Mouse (Mus musculus) kidney, adult 2 months (tissue): ENCODE measurements around the gene Uvrag. TPM values are rescaled to one million over a fixed set of nuclear protein-coding genes. Genes with fewer than 3 reads are reported as not detected.

Experiments used
- DNase-seq: peaks from one replicate; pipeline ENCODE4 v3.0.0; 2021
- H3K27ac ChIP-seq: fragments of 200-500 bp; 2 replicates; pipeline ENCODE4 v1.5.1; 2012; ENCODE audit warnings: low read depth, low read length, control low read depth, inconsistent platforms; ENCODE audit not compliant: insufficient read depth
- H3K27me3 ChIP-seq: fragments of 200-500 bp; replicated peaks from 2 replicates; pipeline ENCODE4 v1.6.1; 2012; ENCODE audit warnings: mild to moderate bottlenecking, moderate library complexity, low read length, inconsistent platforms; ENCODE audit not compliant: control insufficient read depth, insufficient read depth
- H3K36me3 ChIP-seq: fragments of 200-500 bp; 2 replicates; pipeline ENCODE4 v1.6.1; 2012; ENCODE audit warnings: mild to moderate bottlenecking, moderate library complexity, low read length, inconsistent platforms; ENCODE audit not compliant: control insufficient read depth, insufficient read depth
- H3K4me1 ChIP-seq: fragments of 200-500 bp; 2 replicates; pipeline ENCODE4 v1.6.1; 2011; ENCODE audit warnings: low read length; ENCODE audit not compliant: control insufficient read depth, insufficient read depth
- H3K4me3 ChIP-seq: fragments of 200-500 bp; 2 replicates; pipeline ENCODE4 v1.5.1; 2011; ENCODE audit warnings: mild to moderate bottlenecking, low read depth, low read length, control low read depth; ENCODE audit not compliant: insufficient read depth
- CTCF ChIP-seq: fragments of 200-500 bp; conservative IDR thresholded peaks from 2 replicates; pipeline ENCODE4 v1.5.1; 2011; ENCODE audit warnings: low read depth, mild to moderate bottlenecking, control low read depth, low read length, moderate library complexity, mixed read lengths; ENCODE audit not compliant: insufficient read depth, insufficient read length
- POLR2A ChIP-seq: fragments of 200-500 bp; IDR thresholded peaks from one replicate; pipeline ENCODE4 v1.6.1; 2011; ENCODE audit warnings: low read depth, low read length, control low read depth
- WGBS: fragments of 180-500 bp; shearing (Covaris S2); methylation state at CpG from one replicate; pipeline ENCODE4 v1.1.7; 2018; 5-methylcytosine and 5-hydroxymethylcytosine counted together
- polyA plus RNA-seq: library from polyadenylated mRNA; depleted of rRNA; stranded (reverse); fragments of >200 nt; gene quantifications from 2 replicates; pipeline ENCODE4 v1.2.3, GENCODE M21; 2012

Uvrag gene
- polyA plus RNA-seq, 1 experiment, result 8.0 TPM

DNA sequence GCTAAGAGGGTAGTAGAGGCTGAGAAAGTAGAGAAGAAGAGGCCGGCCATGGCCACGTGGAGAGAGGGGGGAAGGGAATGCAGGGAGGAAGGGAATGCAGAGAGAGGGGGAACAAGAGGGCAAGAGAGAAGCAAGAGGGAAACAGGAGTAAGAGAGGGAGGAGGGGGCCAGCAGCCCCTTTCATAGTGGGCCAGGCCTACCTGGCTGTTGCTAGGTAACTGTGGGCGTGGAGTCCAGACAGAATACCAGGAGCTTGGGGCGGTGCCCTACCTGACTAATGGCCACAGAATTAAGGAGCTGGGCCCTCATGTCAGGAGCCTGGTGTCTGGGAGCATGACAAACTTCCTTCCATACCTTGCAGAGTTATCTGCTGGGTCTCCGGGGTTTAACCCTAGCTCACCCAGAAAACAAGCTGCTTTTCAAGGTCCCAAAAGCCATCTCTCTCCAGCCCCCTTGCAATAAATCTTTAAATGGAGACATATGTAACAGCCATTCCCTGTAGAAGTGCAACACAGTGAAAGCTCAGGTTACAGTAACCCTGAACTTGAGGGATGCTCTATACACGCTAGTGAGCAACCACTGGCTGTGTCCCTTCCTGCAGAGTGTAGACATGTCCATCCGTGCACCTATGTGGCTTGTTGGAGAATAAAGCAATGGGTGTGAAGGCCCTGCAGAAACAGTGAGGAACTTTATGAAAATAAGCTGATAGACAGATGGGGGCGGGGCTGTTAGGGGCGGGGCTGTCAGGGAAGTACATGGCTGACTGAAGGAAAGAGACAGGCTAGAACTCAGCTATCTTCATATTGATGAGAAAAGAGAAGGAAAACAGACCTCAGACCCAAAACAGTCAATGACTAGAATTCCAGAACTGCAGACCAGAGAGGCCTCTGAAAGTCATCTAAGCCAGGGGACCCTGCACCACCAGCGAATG is 12.7 kb downstream of the Uvrag start:
- TF ChIP-seq POLR2A, result no peak
- no peak for TF ChIP-seq CTCF
- WGBS, result 58% methylated on average over 10 of the region's 10 CpGs
- DNase-seq, result no peak
- Histone ChIP-seq H3K27ac (no peak overlapping the region), H3K4me3 (no peak overlapping the region), H3K4me1 (peaks cover 24% of the 10 kb centered on the region), H3K27me3 (no peaks in the 10 kb centered on the region), H3K36me3 (no peaks in the 10 kb centered on the region)

DNA sequence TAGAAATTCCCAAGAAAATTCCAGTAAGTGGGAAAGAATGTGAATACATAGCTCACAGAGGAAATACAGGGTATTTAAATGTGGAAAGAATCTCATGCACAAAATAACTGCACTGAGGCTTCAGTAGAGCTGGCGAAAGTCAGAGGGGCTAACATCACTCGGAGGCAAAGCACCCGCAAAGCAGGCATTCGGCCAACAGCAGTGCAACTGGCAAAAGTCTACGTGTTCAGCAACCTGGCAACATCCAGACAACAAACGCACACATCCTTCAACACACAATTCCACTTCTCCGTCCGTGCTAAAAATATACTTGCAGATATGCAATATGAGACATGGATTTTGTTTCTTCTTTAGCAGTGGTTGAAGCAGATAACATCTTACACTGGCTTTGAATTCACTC is 14.9 kb downstream of the Uvrag start:
- TF ChIP-seq POLR2A (no peak), CTCF (no peak)
- H3K27me3 ChIP-seq, result no peaks in the 10 kb centered on the region
- H3K27ac ChIP-seq, result no peak overlapping the region
- H3K4me3 ChIP-seq, result no peak overlapping the region
- H3K36me3 ChIP-seq, result no peaks in the 10 kb centered on the region
- 35% methylated on average over 8 of the region's 8 CpGs for WGBS
- DNase-seq, result no peak
- H3K4me1 ChIP-seq, result peaks cover 24% of the 10 kb centered on the region

DNA sequence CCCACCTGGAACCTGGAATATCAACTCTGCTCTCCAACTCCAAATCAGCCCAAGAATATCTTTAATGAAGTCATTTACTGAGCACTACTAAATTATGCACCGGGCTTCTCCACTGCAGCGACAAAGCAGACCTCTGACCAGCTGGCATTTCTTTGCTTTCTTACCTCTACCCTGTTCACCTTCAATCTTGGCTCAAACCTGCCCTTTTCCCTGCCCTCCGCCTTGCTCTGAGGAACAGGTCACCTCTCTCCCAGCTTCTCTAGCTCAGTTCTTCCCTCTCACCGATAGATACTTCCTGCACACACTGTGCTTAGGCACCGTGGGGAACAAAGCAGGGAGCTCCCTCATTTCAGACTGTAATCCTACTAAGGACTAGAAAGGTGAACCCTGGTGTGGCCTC is 18.3 kb downstream of the Uvrag start:
- 0 out of 2 replicates have a peak overlapping the region, but pooled peaks have one; percentile 5 for H3K27ac ChIP-seq
- no peaks in the 10 kb centered on the region for H3K27me3 ChIP-seq
- 41% methylated on average over 5 of the region's 5 CpGs for WGBS
- H3K4me3 ChIP-seq, result no peak overlapping the region
- no peaks in the 10 kb centered on the region for H3K36me3 ChIP-seq
- DNase-seq, result peak; percentile 59
- H3K4me1 ChIP-seq, result peaks cover 18% of the 10 kb centered on the region
- no peak for TF ChIP-seq POLR2A
- no peak for TF ChIP-seq CTCF

DNA sequence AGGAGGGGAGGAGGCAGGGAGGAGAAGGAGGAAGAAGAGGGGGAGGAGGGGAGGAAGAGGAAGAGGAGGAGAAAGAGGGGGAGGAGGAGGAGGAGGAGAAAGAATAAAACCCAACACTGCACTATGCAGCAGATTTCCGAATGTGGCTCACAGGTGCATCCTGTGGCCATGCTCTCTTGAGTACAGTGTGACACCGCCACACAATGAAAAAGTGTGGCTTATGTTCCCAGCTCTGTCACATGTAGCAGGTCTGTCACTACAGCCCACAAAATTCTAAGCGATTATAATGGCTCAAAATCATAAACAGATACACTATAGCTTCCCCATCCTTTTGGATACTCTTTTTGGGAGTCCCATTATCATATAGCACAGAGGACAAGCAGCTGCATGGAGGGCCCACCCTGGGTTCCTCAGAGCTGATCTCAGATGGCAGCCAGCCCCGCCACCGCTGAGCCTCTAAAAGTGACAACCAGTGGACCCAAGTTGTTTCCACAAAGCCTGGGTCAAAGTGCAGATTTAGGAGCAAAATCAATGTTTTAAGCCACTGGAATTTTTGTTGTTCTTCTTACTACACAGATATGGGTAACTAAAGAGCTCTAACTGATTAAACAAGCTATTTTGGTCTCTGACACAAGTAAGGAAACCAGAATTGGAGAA is 19.9 kb downstream of the Uvrag start:
- Histone ChIP-seq H3K27me3 (no peaks in the 10 kb centered on the region), H3K4me1 (peaks cover 11% of the 10 kb centered on the region), H3K4me3 (no peak overlapping the region), H3K36me3 (no peaks in the 10 kb centered on the region), H3K27ac (no peak overlapping the region)
- WGBS, result 69% methylated on average over 5 of the region's 5 CpGs
- TF ChIP-seq CTCF (no peak), POLR2A (no peak)
- DNase-seq, result no peak

DNA sequence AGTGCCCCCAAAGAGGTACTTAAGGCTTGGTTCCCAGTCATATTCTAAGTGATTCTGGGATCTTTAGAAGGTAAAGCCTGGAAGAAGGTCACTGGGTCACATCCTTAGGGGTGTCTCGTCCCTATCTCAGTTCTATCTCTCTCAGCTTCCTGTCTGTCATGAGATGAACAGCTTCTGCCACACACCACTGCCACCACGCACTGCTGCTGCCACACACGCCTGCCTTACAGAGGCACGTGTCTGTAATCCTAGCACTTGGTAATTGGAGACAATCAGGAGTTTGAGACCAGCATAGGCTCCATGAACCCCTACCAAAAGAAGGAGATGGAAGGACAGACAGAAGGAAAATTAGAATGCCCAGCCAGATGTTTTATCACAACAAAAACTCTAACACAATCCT is 20.9 kb downstream of the Uvrag start:
- Histone ChIP-seq H3K27me3 (no peaks in the 10 kb centered on the region), H3K4me1 (peaks cover 10% of the 10 kb centered on the region), H3K4me3 (no peak overlapping the region), H3K36me3 (no peaks in the 10 kb centered on the region), H3K27ac (no peak overlapping the region)
- TF ChIP-seq CTCF (no peak), POLR2A (no peak)
- 62% methylated on average over 4 of the region's 4 CpGs for WGBS
- no peak for DNase-seq

DNA sequence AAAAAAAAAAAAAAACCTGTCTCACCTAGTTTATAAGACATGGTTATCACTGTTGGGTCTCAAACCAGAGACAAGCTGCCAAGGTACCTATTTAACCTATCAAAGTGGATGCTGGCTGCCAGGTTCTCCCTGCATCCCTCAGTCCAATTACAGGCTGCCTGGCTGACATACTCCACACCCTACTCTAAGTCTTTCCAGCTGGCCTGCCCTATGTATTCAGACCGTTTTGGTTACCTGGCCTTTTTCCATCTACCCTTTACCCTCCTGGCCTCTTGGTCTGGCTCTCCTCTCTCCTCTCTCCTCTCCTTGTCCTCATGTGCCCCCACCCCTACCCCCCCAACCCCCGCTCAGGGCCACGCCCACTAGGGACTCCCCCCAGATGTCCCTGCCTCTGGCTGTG is 24.2 kb downstream of the Uvrag start:
- DNase-seq, result peak; percentile 46
- Histone ChIP-seq H3K27me3 (no peaks in the 10 kb centered on the region), H3K27ac (no peak overlapping the region), H3K36me3 (no peaks in the 10 kb centered on the region), H3K4me3 (no peak overlapping the region), H3K4me1 (peaks cover 13% of the 10 kb centered on the region)
- 64% methylated on average over 3 of the region's 3 CpGs for WGBS
- TF ChIP-seq POLR2A, result no peak
- TF ChIP-seq CTCF, result no peak

DNA sequence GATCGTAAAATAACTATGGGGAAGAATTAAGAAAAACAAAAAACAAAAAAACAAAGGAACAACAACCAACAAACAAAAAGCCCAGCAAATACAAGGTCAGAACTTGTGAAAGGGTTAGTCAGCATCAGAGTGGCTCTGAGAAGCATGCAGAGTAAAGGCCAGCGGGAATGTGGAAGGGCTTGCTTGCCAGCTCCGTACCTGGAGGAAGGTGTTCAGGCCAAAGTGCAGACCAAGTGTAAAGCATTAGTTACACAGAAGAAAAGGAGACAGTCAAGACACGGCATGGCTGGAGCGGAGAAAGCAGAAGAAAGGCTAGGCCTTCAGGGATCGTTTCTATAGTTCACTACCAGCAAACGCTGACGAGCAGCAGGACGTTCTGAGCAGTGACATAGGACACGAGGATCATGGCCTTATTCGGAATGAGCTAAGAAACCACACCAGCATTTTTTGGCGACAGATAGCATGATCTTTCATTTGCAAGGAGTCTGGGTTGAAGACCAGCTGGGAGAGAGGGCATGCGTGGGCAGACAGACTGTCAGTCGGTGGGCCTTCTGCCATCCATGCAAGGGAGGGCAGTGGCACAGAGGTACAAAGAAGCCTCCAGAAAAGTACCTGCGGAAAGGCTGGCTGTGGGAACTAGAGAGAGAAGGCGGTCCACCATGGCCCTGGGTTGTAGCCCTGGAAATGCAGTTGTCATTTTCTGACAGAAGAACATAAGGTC is 26.8 kb downstream of the Uvrag start:
- DNase-seq, result peak; percentile 73
- H3K27me3 ChIP-seq, result no peaks in the 10 kb centered on the region
- 65% methylated on average over 16 of the region's 16 CpGs for WGBS
- H3K4me1 ChIP-seq, result peaks cover 11% of the 10 kb centered on the region
- H3K36me3 ChIP-seq, result no peaks in the 10 kb centered on the region
- no peak overlapping the region for H3K4me3 ChIP-seq
- H3K27ac ChIP-seq, result 0 out of 2 replicates have a peak overlapping the region, but pooled peaks have one; percentile 30
- no peak for TF ChIP-seq CTCF
- TF ChIP-seq POLR2A, result no peak
